Mouse (Mus musculus): ENCODE measurements around the gene Prkaa2. TPM values are rescaled to one million over a fixed set of nuclear protein-coding genes. Genes with fewer than 3 reads are reported as not detected.

Prkaa2 gene
- polyA plus RNA-seq, 1 experiment: not detected

- Histone ChIP-seq H3K4me3 (ENCODE audit: insufficient read depth, low read depth, low read length) (no peak overlapping the region), H3K27ac (ENCODE audit: insufficient read depth, low read depth, low read length) (no peak overlapping the region), H3K4me1 (ENCODE audit: control insufficient read depth, insufficient read depth, low read length) (peaks cover 10% of the 10 kb centered on the region)
- WGBS: 90% methylated on average over 11 of the region's 11 CpGs
- TF ChIP-seq POLR2A (IDR thresholded peaks at IDR 0.05; ENCODE audit: insufficient read depth, low read depth, low read length) (no peak), CTCF (IDR thresholded peaks at IDR 0.05; ENCODE audit: insufficient read depth, low read depth, low read length) (no peak)
Measured at GRCm38 (mm10) chr4:105111770-105112169, 2.1 kb upstream of the Prkaa2 start.

- H3K27ac ChIP-seq (ENCODE audit: insufficient read depth, low read depth, low read length): peak overlapping the region; percentile 77
- peak overlapping the region; percentile 81 for H3K4me3 ChIP-seq (ENCODE audit: insufficient read depth, low read depth, low read length)
- no peak for TF ChIP-seq CTCF (IDR thresholded peaks at IDR 0.05; ENCODE audit: insufficient read depth, low read depth, low read length)
- TF ChIP-seq POLR2A (IDR thresholded peaks at IDR 0.05; ENCODE audit: insufficient read depth, low read depth, low read length): no peak
- H3K4me1 ChIP-seq (ENCODE audit: control insufficient read depth, insufficient read depth, low read length): peaks cover 10% of the 10 kb centered on the region
- WGBS: 63% methylated on average over 4 of the region's 4 CpGs
Measured at GRCm38 (mm10) chr4:105110684-105111035, 970 bp upstream of the Prkaa2 start.

GRCm38 (mm10) chr4:105109990-105110683 lies 447 bp upstream of the Prkaa2 start:
- Histone ChIP-seq H3K27ac (ENCODE audit: insufficient read depth, low read depth, low read length) (peak overlapping the region; percentile 77), H3K4me1 (ENCODE audit: control insufficient read depth, insufficient read depth, low read length) (peaks cover 10% of the 10 kb centered on the region), H3K4me3 (ENCODE audit: insufficient read depth, low read depth, low read length) (peak overlapping the region; percentile 81)
- 2% methylated on average over 24 of the region's 24 CpGs for WGBS
- no peak for TF ChIP-seq CTCF (IDR thresholded peaks at IDR 0.05; ENCODE audit: insufficient read depth, low read depth, low read length)
- no peak for TF ChIP-seq POLR2A (IDR thresholded peaks at IDR 0.05; ENCODE audit: insufficient read depth, low read depth, low read length)

GRCm38 (mm10) chr4:105108641-105109198 lies 970 bp downstream of the Prkaa2 start:
- H3K4me1 ChIP-seq (ENCODE audit: control insufficient read depth, insufficient read depth, low read length): peaks cover 10% of the 10 kb centered on the region
- TF ChIP-seq POLR2A (IDR thresholded peaks at IDR 0.05; ENCODE audit: insufficient read depth, low read depth, low read length) (no peak), CTCF (IDR thresholded peaks at IDR 0.05; ENCODE audit: insufficient read depth, low read depth, low read length) (no peak)
- H3K4me3 ChIP-seq (ENCODE audit: insufficient read depth, low read depth, low read length): peak overlapping the region; percentile 81
- 7% methylated on average over 5 of the region's 5 CpGs for WGBS
- peak overlapping the region; percentile 49 for H3K27ac ChIP-seq (ENCODE audit: insufficient read depth, low read depth, low read length)

- WGBS: 44% methylated on average over 12 of the region's 12 CpGs
Measured at GRCm38 (mm10) chr4:105107943-105108640, 1.6 kb downstream of the Prkaa2 start.

GRCm38 (mm10) chr4:105104099-105104872 lies 5.4 kb downstream of the Prkaa2 start:
- H3K4me3 ChIP-seq (ENCODE audit: insufficient read depth, low read depth, low read length): no peak overlapping the region
- WGBS: 89% methylated on average over 6 of the region's 6 CpGs
- no peak for TF ChIP-seq CTCF (IDR thresholded peaks at IDR 0.05; ENCODE audit: insufficient read depth, low read depth, low read length)
- TF ChIP-seq POLR2A (IDR thresholded peaks at IDR 0.05; ENCODE audit: insufficient read depth, low read depth, low read length): no peak
- peaks cover 10% of the 10 kb centered on the region for H3K4me1 ChIP-seq (ENCODE audit: control insufficient read depth, insufficient read depth, low read length)
- H3K27ac ChIP-seq (ENCODE audit: insufficient read depth, low read depth, low read length): no peak overlapping the region

More at GRCm38 (mm10) chr4:105107943-105108640, 1.6 kb downstream of the Prkaa2 start:
- Histone ChIP-seq H3K4me3 (ENCODE audit: insufficient read depth, low read depth, low read length) (no peak overlapping the region), H3K27ac (ENCODE audit: insufficient read depth, low read depth, low read length) (no peak overlapping the region), H3K4me1 (ENCODE audit: control insufficient read depth, insufficient read depth, low read length) (peaks cover 10% of the 10 kb centered on the region)
- TF ChIP-seq CTCF (IDR thresholded peaks at IDR 0.05; ENCODE audit: insufficient read depth, low read depth, low read length) (no peak), POLR2A (IDR thresholded peaks at IDR 0.05; ENCODE audit: insufficient read depth, low read depth, low read length) (no peak)

GRCm38 (mm10) chr4:105101337-105101688 lies 8.4 kb downstream of the Prkaa2 start:
- Histone ChIP-seq H3K4me3 (ENCODE audit: insufficient read depth, low read depth, low read length) (no peak overlapping the region), H3K4me1 (ENCODE audit: control insufficient read depth, insufficient read depth, low read length) (peaks cover 3% of the 10 kb centered on the region), H3K27ac (ENCODE audit: insufficient read depth, low read depth, low read length) (no peak overlapping the region)
- WGBS: 67% methylated on average over 4 of the region's 4 CpGs
- TF ChIP-seq CTCF (IDR thresholded peaks at IDR 0.05; ENCODE audit: insufficient read depth, low read depth, low read length) (no peak), POLR2A (IDR thresholded peaks at IDR 0.05; ENCODE audit: insufficient read depth, low read depth, low read length) (no peak)

- peaks cover 3% of the 10 kb centered on the region for H3K4me1 ChIP-seq (ENCODE audit: control insufficient read depth, insufficient read depth, low read length)
- TF ChIP-seq POLR2A (IDR thresholded peaks at IDR 0.05; ENCODE audit: insufficient read depth, low read depth, low read length) (no peak), CTCF (IDR thresholded peaks at IDR 0.05; ENCODE audit: insufficient read depth, low read depth, low read length) (no peak)
- H3K27ac ChIP-seq (ENCODE audit: insufficient read depth, low read depth, low read length): peak overlapping the region; percentile 62; the same call in 1 of the 2 replicates
- WGBS: 17% methylated on average over 5 of the region's 5 CpGs
- no peak overlapping the region for H3K4me3 ChIP-seq (ENCODE audit: insufficient read depth, low read depth, low read length)
Measured at GRCm38 (mm10) chr4:105100508-105101336, 9.0 kb downstream of the Prkaa2 start.

All from olfactory bulb, adult 2 months (tissue).